Mouse (Mus musculus): ENCODE measurements at regions not wholly inside any gene's neighbourhood (a gene's known extent, or its start where the extent isn't known, plus 50 kb on each side); places are given as distances from the start of the nearest gene placed in this dataset.

DNA sequence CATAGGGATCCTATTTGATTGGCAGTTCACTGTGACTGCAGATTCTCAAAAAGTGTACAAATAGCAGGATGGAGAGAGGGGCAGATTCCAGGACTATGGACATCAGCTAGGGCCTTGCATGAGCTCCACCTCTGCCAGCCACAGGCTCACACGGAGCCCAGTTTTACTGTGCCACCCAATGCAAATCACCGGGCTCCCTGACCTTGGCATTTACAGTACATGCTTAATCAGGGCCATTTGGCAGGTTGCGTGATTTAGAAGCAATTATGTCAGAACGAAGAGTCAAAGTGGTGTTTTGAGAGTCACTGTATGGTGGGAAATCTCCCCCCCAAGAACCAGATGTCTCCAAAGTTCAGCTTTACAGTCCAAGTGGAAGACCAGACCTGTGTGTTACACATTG, 456.1 kb downstream of the Bnc2 start:
- no peak for DNase-seq (ENCODE audit: extremely low read depth, low read depth)

DNA sequence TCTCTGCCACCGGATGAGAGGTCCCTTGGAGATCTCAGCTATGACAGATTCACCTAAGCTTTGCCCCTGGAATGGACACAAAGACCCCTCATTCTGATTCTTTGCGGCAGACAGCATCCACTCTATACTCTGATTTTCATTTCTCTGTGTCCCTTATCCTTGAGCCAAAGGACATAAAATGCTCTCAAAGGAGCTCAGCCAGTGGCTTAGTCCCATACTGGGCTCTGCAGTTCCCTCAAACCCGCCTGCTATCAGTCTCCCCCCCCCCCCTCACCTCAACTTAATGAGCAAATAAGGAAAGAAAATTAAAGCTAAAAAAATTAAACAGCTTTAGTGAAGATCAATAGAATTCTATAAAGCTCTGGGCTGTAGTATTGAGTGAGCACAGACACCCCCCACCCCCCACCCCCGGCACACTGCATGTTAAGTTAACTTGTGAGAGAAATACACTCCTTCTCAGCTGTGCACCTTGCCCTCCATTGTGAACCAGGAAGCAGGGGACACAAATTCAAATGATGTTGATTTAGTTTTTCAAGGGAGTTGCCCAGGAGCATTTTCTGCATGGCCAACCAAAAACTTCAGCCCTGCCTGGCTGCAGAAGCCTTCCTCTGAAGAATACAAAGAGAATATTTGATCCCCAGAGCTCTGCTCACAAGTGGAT, 452.9 kb downstream of the Bnc2 start:
- no peak for DNase-seq (ENCODE audit: extremely low read depth, low read depth)

DNA sequence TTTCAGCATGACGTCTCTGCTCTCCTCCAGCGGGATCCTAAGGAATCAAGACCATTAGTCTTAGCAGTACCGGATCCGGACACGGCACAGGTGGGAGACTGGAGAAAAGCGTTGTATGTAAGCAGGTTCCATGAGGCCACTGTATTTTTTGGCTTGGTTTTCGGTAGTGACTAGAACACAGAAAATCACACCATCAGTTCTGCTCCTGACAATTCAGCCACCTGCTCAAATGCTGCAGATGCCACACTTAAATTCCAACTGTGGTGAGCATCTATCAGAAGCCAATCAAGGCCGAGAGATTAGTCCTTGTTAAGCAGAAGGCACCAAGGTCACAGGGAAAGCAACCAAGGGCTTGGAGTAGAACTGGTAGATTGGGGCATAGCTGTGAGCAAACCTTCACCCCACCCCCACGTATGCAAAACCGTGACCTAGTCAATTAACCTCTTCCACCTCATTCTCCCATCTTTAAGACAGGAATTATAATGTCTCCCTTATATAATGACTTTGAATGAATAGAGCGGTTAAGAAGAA, 452.2 kb downstream of the Bnc2 start:
- DNase-seq (ENCODE audit: extremely low read depth, low read depth): no peak

DNA sequence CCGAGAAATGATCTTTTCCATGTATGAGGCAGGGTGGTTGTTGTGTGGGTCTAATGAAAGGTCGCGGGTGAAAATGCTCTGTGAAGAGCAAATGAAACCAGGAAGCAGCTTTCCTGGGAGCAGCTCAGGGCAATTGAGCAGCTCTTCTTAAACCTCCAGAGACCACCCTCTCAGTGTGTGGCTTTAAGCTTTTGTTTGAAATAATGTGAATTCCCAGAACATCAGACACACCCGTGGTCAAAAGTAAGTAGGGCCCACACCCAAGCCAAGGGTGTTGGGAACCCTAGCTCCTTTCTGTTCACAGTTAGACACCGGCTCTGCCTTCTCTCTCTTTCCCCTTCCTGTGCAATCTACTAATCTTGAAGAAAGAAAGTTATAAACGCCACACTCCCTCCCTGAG, 450.5 kb downstream of the Bnc2 start:
- no peak for DNase-seq (ENCODE audit: extremely low read depth, low read depth)

Data from MEL-GATA-1-ER (cell line).